Mouse (Mus musculus) heart, postnatal 25 days (tissue): ENCODE results near the gene Garnl3. TPM values are rescaled to one million over a fixed set of nuclear protein-coding genes. Genes with fewer than 3 reads are reported as not detected.

Experiments used
- DNase-seq: peaks from one replicate; pipeline ENCODE4 v3.0.0; 2022; ENCODE audit warnings: low spot score
- intact Hi-C: fragments of 180-260 bp; cut with DNase I; formaldehyde crosslinking; loops from one replicate; pipeline ENCODE4 v1.15.1; 2025
- total RNA-seq, 2 experiments: library from RNA; stranded (reverse); gene quantifications; 2 replicates each; pipeline ENCODE4 v1.2.3; 2021

The Garnl3 gene
- total RNA-seq, 2 experiments from 2014 or later, result 3.0 to 3.3 TPM

- no peak for DNase-seq
- intact Hi-C loops, result no loop called here
Measured at GRCm38 (mm10) chr2:32985844-32986243, 145.6 kb downstream of the Garnl3 start.

- intact Hi-C loops, result no loop called here
- DNase-seq, result no peak
Measured at GRCm38 (mm10) chr2:32983617-32984016, 147.8 kb downstream of the Garnl3 start.

DNA sequence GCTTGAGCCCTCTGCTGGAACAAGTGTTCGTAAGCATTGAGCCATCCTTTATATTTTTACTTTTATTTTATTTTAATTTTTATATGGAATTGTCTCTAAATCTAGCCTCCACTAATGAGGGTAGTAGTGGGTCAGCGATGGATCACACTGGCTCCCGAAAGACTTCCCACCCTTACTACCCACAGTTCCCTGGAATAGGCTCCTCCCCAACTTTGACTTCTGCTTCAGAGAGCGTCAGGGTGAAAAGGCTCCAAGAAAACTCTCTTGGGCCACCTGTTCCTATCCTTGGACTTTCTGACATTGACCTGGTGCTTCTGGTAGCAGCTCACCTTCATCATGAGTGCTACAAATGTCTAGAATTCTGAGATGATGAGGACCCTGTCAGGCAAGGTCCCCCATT, 148.8 kb downstream of the Garnl3 start:
- DNase-seq, result no peak

DNA sequence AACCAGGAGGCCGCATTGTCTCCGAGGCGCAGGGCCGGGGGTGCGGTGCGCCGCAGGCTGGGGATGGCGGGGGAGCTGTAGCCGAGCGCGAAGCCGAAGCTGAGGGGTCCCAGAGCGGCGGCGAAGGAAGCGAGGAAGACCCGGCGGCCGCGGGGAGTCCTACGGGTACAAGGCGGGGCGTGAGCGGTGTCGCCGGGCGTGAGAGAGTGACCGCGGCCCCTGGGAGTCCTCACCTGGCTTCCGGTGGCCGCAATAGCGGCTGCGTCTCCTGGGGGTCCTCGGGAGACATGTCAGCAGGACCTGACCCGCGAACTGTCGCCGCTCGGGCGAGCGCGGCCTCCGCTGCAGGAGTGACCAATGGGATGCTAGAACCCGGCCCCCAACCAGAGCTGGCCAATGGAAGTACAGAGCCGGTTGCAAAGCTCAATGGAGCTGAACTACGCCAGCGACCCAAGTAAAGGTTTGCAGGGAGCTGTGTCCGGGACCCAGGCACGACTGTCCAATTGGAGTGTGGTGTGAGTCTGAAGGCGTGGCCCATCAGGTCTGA, 149.7 kb downstream of the Garnl3 start, which contains the start of gene Slc2a8:
Slc2a8 (minus strand) TSS at position 359 of the 547 bp plus-strand sequence.
- intact Hi-C loops, result no loop called here
- DNase-seq, result peak; percentile 90

More for the DNA sequence above, 148.8 kb downstream of the Garnl3 start:
- intact Hi-C loops, result no loop called here

GRCm38 (mm10) chr2:32981281-32981680, 150.2 kb downstream of the Garnl3 start:
- no peak for DNase-seq
- intact Hi-C loops, result no loop called here

DNA sequence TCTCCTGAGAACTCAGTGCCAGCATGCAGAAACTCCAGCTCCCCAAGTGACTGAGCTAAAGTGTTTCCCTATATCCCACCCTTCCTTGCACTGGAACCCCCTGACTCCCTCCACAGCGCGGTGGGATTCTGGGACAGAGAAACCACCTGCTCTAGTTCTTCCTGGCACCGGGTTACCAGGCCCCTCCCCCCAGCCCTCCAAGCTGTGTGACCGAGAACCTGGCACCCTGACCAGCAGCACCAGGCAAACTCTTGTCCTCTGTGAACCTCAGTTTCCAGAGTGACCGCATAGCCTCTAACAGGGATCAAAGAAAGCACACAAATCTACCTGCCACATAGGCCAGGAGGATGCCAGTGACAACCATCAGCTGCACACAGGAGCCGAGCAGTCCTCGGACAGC, 151.8 kb downstream of the Garnl3 start:
- no peak for DNase-seq
- intact Hi-C loops, result no loop called here

DNA sequence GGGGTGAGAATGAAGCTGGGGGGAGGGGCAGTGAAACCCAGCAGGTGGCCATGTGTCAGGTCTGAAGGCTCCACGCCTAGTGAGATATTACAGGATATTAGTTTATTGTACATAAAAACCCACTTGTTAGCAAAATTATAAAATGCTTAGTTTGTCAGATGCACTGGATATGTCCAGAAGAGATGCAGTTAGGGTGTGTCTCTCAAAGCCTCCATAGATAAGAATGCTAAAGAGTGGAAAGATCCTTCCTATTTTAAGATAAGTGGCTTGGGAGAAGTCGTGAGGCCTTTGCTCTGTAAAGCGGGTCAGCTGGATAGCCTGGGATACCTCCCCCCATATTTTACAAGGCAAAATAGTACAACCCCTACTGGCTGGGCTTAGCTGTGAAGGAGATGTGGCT, 152.8 kb downstream of the Garnl3 start:
- no peak for DNase-seq
- intact Hi-C loops, result no loop called here

- no peak for DNase-seq
- intact Hi-C loops, result no loop called here
Measured at GRCm38 (mm10) chr2:32977114-32977513, 154.3 kb downstream of the Garnl3 start.

DNA sequence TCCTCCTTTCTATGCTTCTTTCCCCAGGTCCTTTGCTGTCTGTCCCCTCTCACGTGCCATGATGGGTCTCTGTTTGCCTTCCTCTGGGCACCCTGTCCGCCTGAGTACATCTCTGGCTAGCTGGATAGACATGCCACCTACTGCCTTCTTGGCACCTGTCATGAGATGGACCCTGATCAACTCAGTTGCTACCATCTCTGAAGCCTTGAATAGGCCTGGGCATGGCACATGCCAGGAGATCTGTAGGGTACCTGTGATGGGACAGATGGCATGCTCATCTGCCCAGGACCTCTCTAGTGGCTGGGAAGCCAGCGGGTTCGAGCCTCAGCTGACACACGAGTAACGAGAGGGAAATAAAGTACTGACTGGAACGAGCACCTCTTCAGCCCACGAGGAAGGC, 157.2 kb downstream of the Garnl3 start:
- no peak for DNase-seq
- intact Hi-C loops, result no loop called here

DNA sequence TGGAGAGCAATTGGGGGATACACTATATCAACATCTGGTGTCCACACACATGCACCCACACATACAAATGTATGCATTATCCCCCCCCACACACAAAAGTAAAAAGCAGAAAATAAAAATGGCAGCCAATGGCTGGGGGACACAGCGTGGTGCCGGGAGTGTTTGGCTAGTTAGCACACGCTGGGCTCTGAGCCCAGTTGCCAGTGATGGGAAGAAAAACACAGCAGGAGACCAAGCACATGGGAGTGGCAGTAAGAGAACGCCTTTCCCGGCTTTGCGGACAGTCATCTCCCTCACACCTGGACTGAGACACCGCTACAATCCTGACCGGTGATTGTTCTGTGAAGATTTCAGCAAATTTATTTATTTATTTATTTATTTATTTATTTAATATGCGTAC, 160.2 kb downstream of the Garnl3 start:
- no peak for DNase-seq
- intact Hi-C loops, result no loop called here

- DNase-seq, result no peak
- intact Hi-C loops, result no loop called here
Measured at GRCm38 (mm10) chr2:32969326-32969725, 162.1 kb downstream of the Garnl3 start.

GRCm38 (mm10) chr2:32968024-32968614, 163.3 kb downstream of the Garnl3 start:
- DNase-seq, result no peak
- intact Hi-C loops, result no loop called here

DNA sequence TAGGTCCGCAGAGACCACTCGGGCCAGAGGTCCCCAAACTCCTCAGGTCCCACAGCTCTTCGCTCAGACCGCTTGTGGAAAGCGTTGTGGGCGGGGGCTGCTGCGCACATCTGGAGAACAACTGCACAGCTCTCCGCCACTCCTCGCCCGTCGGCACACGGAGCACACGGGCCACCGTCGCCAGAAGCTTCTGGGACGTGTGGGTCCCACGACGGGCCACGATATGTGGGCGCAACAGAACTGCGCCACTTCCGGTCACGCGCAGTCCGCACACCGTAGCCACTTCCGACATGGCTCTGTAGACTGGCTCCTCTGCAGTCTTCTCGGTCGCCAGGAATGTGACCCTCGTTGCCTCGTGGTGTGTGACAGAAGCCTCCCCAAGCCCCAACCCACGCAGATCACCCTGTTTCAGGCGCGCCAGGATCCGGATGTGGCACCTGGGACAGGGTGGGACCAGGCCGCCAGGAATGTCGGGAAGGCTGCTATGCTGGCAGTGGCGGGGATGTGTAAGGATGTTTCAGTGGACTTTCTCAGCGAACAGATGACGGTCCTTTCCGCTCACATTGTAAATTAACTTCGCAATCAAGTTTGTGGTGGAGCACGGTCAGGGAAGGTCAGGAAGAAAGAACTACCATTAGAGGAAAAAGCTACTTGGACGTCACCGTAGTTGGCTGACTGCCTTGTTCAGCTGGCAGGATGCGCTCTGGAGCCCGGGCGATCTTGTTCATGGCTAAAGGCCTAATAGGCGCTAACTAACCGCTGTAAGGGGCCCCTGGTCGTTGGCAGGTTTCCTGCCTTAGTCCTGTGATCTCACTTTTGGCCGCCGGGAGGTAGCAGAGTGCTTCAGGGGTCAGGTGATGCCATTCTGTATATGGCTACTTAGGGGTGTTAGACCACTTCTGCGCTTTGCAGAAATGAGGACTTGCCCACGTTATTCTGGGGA, 164.5 kb downstream of the Garnl3 start:
- peak; percentile 79 for DNase-seq
- intact Hi-C loops, result no loop called here

DNA sequence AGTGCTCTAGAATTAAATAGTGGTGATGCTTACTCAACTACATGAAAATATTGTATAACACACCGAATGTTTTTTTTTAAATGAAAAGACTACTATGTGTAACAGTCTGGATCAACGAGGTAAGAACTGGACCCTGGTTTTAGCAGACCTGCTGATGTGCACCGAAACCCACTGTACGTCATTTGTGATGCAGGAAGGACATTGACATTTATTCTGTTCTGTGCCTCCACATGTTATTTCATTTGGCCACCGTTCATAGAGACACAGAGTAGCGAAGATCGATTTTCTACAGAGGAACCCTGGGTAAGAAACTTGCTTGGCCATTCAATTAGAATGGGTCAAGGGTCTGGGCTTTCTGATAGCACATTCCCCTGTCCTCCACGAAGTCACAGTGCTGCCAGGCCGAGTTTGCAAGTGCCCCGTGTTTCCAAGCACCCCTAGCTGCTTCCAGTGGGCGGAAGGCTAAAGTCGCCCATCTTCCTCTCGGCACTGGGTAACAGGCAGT, 165.2 kb downstream of the Garnl3 start:
- intact Hi-C loops, result no loop called here
- DNase-seq, result no peak

- DNase-seq, result no peak
- intact Hi-C loops, result no loop called here
Measured at GRCm38 (mm10) chr2:32965511-32966183, 165.8 kb downstream of the Garnl3 start.

- no peak for DNase-seq
- intact Hi-C loops, result no loop called here
Measured at GRCm38 (mm10) chr2:32964659-32965457, 166.6 kb downstream of the Garnl3 start.

- DNase-seq, result no peak
- intact Hi-C loops, result no loop called here
Measured at GRCm38 (mm10) chr2:32963981-32964380, 167.5 kb downstream of the Garnl3 start.

GRCm38 (mm10) chr2:32963544-32963943, 167.9 kb downstream of the Garnl3 start:
- no peak for DNase-seq
- intact Hi-C loops, result no loop called here

- DNase-seq, result no peak
- intact Hi-C loops, result no loop called here
Measured at GRCm38 (mm10) chr2:32962875-32963220, 168.6 kb downstream of the Garnl3 start.
